Mouse (Mus musculus) embryo, embryonic 11.5 days (tissue): ENCODE data around the gene Myh6.

Source experiments
- DNase-seq: peaks from one replicate; pipeline ENCODE4 v3.0.0-alpha.2; 2012; ENCODE audit warnings: low read depth, low spot score

Gene Myh6

DNA sequence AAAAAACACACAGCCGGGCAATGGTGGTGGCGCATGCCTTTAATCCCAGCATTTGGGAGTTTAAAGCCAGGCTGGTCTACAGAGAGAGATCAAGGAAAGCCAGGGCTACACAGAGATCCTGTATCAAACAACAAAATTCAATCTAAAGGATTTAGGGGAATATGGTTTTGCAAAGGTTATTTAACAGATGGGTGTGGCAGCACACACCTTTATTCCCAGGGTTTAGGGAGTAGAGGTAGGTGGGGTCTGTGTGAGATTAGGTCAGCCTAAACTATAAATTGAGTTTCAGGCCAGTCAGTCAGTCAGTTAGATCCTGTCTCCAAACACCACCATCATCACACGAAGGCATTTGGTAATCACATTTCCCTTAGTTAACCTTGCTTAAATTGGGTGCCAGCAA is 74.5 kb downstream of the Myh6 start, which contains the start of gene Pabpn1:
Gene Pabpn1 (plus strand): TSS at position 301 of the 400 bp plus-strand sequence.
- no peak for DNase-seq
